Comparison of ENCODE assay signal across 9 mouse cellular contexts in genomic region chr7:45785388-45786135, GRCm38 (mm10). TPM values are rescaled to one million over a fixed set of nuclear protein-coding genes. Genes with fewer than 3 reads are reported as not detected.
A peak's percentile ranks its signal among the peaks of the same experiment; 100 is the strongest.
DNase-seq lines count a peak whose midpoint lies in the region; ATAC-seq and TF ChIP-seq lines count a peak whose summit lies in the region.
"Had no signal": no experiment of that assay in that cellular context is flagged by ENCODE, and none has a peak within 500 bp of the region (broad histone marks: within the 10 kb centered on the region; RNA-seq: fewer than 3 reads in every experiment).

No protein-coding gene starts in this region.

- H3K4me1 ChIP-seq in kidney, embryonic 16.5 days (ENCODE audit: insufficient read depth, low read length), result peaks cover 25% of the 10 kb centered on the region
- no peaks in the 10 kb centered on the region for H3K4me1 ChIP-seq in cerebellum, adult 2 months (ENCODE audit: control insufficient read depth, insufficient read depth, low read length)
- H3K4me1 ChIP-seq in forebrain, embryonic 13.5 days, result peaks cover 31% of the 10 kb centered on the region
- peaks cover 19% of the 10 kb centered on the region for H3K4me1 ChIP-seq in liver, embryonic 13.5 days (replicated peaks)
- peaks cover 6% of the 10 kb centered on the region; the same call in 1 of the 2 replicates for H3K4me1 ChIP-seq in stomach, postnatal 0 days (replicated peaks; ENCODE audit: control insufficient read depth, insufficient read depth)

- H3K27me3 ChIP-seq in kidney, embryonic 16.5 days (ENCODE audit: insufficient read depth, low read length), result no peaks in the 10 kb centered on the region
- no peaks in the 10 kb centered on the region for H3K27me3 ChIP-seq in cerebellum, adult 2 months (ENCODE audit: control insufficient read depth, insufficient read depth, low read length)
- no peaks in the 10 kb centered on the region for H3K27me3 ChIP-seq in forebrain, embryonic 13.5 days
- peaks cover 83% of the 10 kb centered on the region for H3K27me3 ChIP-seq in liver, embryonic 13.5 days
- H3K27me3 ChIP-seq in stomach, postnatal 0 days (ENCODE audit: control insufficient read depth, insufficient read depth, low read length), result no peaks in the 10 kb centered on the region; the same call in 1 of the 2 replicates

- H3K27ac ChIP-seq in kidney, embryonic 16.5 days (ENCODE audit: low read length), result peak overlapping the region; percentile 43; the same call in 1 of the 2 replicates
- H3K27ac ChIP-seq in cerebellum, adult 2 months (ENCODE audit: insufficient read depth, low read length), result peak overlapping the region; percentile 48
- peak overlapping the region; percentile 97 for H3K27ac ChIP-seq in forebrain, embryonic 13.5 days
- H3K27ac ChIP-seq in liver, embryonic 13.5 days, result no peak overlapping the region
- no peak overlapping the region for H3K27ac ChIP-seq in stomach, postnatal 0 days (replicated peaks)
- H3K27ac ChIP-seq: macrophage had no signal

- no peak for TF ChIP-seq EP300 in stomach, postnatal 0 days (optimal IDR thresholded peaks at IDR 0.05)

- TF ChIP-seq CTCF in cerebellum, adult 2 months (IDR thresholded peaks at IDR 0.05; ENCODE audit: borderline replicate concordance, insufficient read depth, low read depth, low read length), result no peak
- peak; percentile 32; the same call in 1 of the 2 replicates for TF ChIP-seq CTCF in stomach, postnatal 0 days (IDR thresholded peaks at IDR 0.05; ENCODE audit: low read depth)

- WGBS in kidney, embryonic 16.5 days, result under 1% methylated on average over 38 of the region's 42 CpGs
- WGBS in cerebellum, adult 2 months, result 1% methylated on average over 38 of the region's 42 CpGs
- WGBS in forebrain, embryonic 13.5 days, result under 1% methylated on average over 36 of the region's 42 CpGs
- WGBS in liver, embryonic 13.5 days (ENCODE audit: insufficient replicate concordance), result 2% methylated on average over 38 of the region's 42 CpGs
- whole genome bisulfite sequencing in stomach, postnatal 0 days, result 2% methylated on average over 38 of the region's 42 CpGs

- peak overlapping the region; percentile 70 for H3K4me3 ChIP-seq in kidney, embryonic 16.5 days (ENCODE audit: low read length)
- peak overlapping the region; percentile 67 for H3K4me3 ChIP-seq in cerebellum, adult 2 months (replicated peaks; ENCODE audit: insufficient read depth, low read depth, low read length)
- peak overlapping the region; percentile 93 for H3K4me3 ChIP-seq in forebrain, embryonic 13.5 days
- H3K4me3 ChIP-seq in liver, embryonic 13.5 days (replicated peaks), result peak overlapping the region; percentile 43
- peak overlapping the region; percentile 43 for H3K4me3 ChIP-seq in stomach, postnatal 0 days (ENCODE audit: low read depth, low read length)

- no peaks in the 10 kb centered on the region for H3K9me3 ChIP-seq in kidney, embryonic 16.5 days (ENCODE audit: low read length)
- no peaks in the 10 kb centered on the region for H3K9me3 ChIP-seq in forebrain, embryonic 13.5 days (replicated peaks)
- H3K9me3 ChIP-seq in liver, embryonic 13.5 days (replicated peaks), result no peaks in the 10 kb centered on the region
- no peaks in the 10 kb centered on the region for H3K9me3 ChIP-seq in stomach, postnatal 0 days (ENCODE audit: control insufficient read depth, low read length)

- H3K9ac ChIP-seq in kidney, embryonic 16.5 days (replicated peaks; ENCODE audit: low read length), result peak overlapping the region; percentile 74
- H3K9ac ChIP-seq in forebrain, embryonic 13.5 days, result peak overlapping the region; percentile 92
- no peak overlapping the region for H3K9ac ChIP-seq in liver, embryonic 13.5 days
- peak overlapping the region; percentile 48 for H3K9ac ChIP-seq in stomach, postnatal 0 days (ENCODE audit: low read length)

- no peak for TF ChIP-seq POLR2A in cerebellum, adult 2 months (IDR thresholded peaks at IDR 0.05; ENCODE audit: borderline replicate concordance, insufficient read depth, low read length)

- peaks cover 8% of the 10 kb centered on the region for H3K36me3 ChIP-seq in kidney, embryonic 16.5 days (ENCODE audit: insufficient read depth, low read length)
- peaks cover 34% of the 10 kb centered on the region for H3K36me3 ChIP-seq in forebrain, embryonic 13.5 days (ENCODE audit: poor library complexity, severe bottlenecking)
- H3K36me3 ChIP-seq in liver, embryonic 13.5 days, result no peaks in the 10 kb centered on the region
- no peaks in the 10 kb centered on the region for H3K36me3 ChIP-seq in stomach, postnatal 0 days (ENCODE audit: control insufficient read depth, insufficient read depth, low read length)

- H3K4me2 ChIP-seq in kidney, embryonic 16.5 days (replicated peaks; ENCODE audit: low read depth, low read length), result peak overlapping the region; percentile 94
- H3K4me2 ChIP-seq in forebrain, embryonic 13.5 days, result peak overlapping the region; percentile 91
- H3K4me2 ChIP-seq in liver, embryonic 13.5 days, result peak overlapping the region; percentile 46
- peak overlapping the region; percentile 68 for H3K4me2 ChIP-seq in stomach, postnatal 0 days (replicated peaks; ENCODE audit: low read depth)

- ATAC-seq in kidney, embryonic 16.5 days (ENCODE audit: low FRiP score, low TSS enrichment), result peak; percentile 46
- ATAC-seq in forebrain, embryonic 13.5 days, result peak; percentile 30
- no peak for ATAC-seq in liver, embryonic 13.5 days (ENCODE audit: low read depth)
- ATAC-seq in stomach, postnatal 0 days (ENCODE audit: low FRiP score, low TSS enrichment), result peak; percentile 21; the same call in 1 of the 2 replicates

- intact Hi-C loops in left cerebral cortex, postnatal 25 days (cut with DNase I), result loop anchor here (1.0 to 2.0 kb wide), 2 partner anchors 15 to 43 kb away; no protein-coding TSS in a partner anchor

- DNase-seq in kidney, adult 9 months, result no peak
- peak; percentile 57 to 69 for DNase-seq in cerebellum, adult 2 months
- DNase-seq in liver, embryonic 13.5 days, result no peak
- no peak for DNase-seq in stomach, postnatal 0 days (ENCODE audit: low spot score)
- DNase-seq in spleen, postnatal 14 days (ENCODE audit: low spot score in 2 of 2), result no peak
- no peak for DNase-seq in left cerebral cortex, postnatal 25 days (ENCODE audit: low spot score in 2 of 2)

RNA-seq across cellular contexts. Expression of gene Sult2b1, which starts 1.1 kb away (rescaled TPM):
- polyA plus RNA-seq in kidney, embryonic 16.5 days (2015; fragmentation: Nextera tagmentation; extraction: Ambion mirVana), result 1.9 and 2.5 TPM in 2 replicates
- 10.6 and 10.8 TPM in 2 replicates for polyA plus RNA-seq in cerebellum, adult 2 months (2012; rRNA removed)
- polyA plus RNA-seq in forebrain, embryonic 13.5 days (2015; fragmentation: Nextera tagmentation; extraction: Ambion mirVana), result 4.1 and 4.4 TPM in 2 replicates
- 0.45 and 0.68 TPM in 2 replicates for polyA plus RNA-seq in liver, embryonic 13.5 days (2015; fragmentation: Nextera tagmentation; extraction: Ambion mirVana)
- polyA plus RNA-seq in stomach, postnatal 0 days (2015; fragmentation: Nextera tagmentation; extraction: Ambion mirVana), result 83.2 and 87.1 TPM in 2 replicates
- total RNA-seq in left cerebral cortex, postnatal 25 days (2021), result 10 to 100 TPM in 1 of 2 experiments, 1 to 10 TPM in 1; 8.6 to 12.4 TPM

RNA-seq across cellular contexts. Expression of gene Lmtk3, which starts 2.0 kb away (rescaled TPM):
- polyA plus RNA-seq in kidney, embryonic 16.5 days (2015; fragmentation: Nextera tagmentation; extraction: Ambion mirVana), result 1.3 and 1.8 TPM in 2 replicates
- 126 and 130 TPM in 2 replicates for polyA plus RNA-seq in cerebellum, adult 2 months (2012; rRNA removed)
- 12.4 and 13.1 TPM in 2 replicates for polyA plus RNA-seq in forebrain, embryonic 13.5 days (2015; fragmentation: Nextera tagmentation; extraction: Ambion mirVana)
- polyA plus RNA-seq in liver, embryonic 13.5 days (2015; fragmentation: Nextera tagmentation; extraction: Ambion mirVana), result not detected in 2 replicates
- 0.15 and 0.27 TPM in 2 replicates for polyA plus RNA-seq in stomach, postnatal 0 days (2015; fragmentation: Nextera tagmentation; extraction: Ambion mirVana)
- total RNA-seq in left cerebral cortex, postnatal 25 days (2021), result 100 to 1,000 TPM; 220 to 235 TPM

RNA-seq across cellular contexts. Expression of gene Cyth2, which starts 28.8 kb away (rescaled TPM):
- polyA plus RNA-seq in kidney, embryonic 16.5 days (2015; fragmentation: Nextera tagmentation; extraction: Ambion mirVana), result 125 and 126 TPM in 2 replicates
- 112 and 116 TPM in 2 replicates for polyA plus RNA-seq in cerebellum, adult 2 months (2012; rRNA removed)
- 314 and 335 TPM in 2 replicates for polyA plus RNA-seq in forebrain, embryonic 13.5 days (2015; fragmentation: Nextera tagmentation; extraction: Ambion mirVana)
- polyA plus RNA-seq in liver, embryonic 13.5 days (2015; fragmentation: Nextera tagmentation; extraction: Ambion mirVana), result 36.1 and 36.6 TPM in 2 replicates
- polyA plus RNA-seq in stomach, postnatal 0 days (2015; fragmentation: Nextera tagmentation; extraction: Ambion mirVana), result 59.7 and 62.4 TPM in 2 replicates
- total RNA-seq in left cerebral cortex, postnatal 25 days (2021), result 100 to 1,000 TPM; 204 to 210 TPM

RNA-seq across cellular contexts. Expression of gene Kcnj14, which starts 39.0 kb away (rescaled TPM):
- 1.9 TPM in 2 replicates for polyA plus RNA-seq in kidney, embryonic 16.5 days (2015; fragmentation: Nextera tagmentation; extraction: Ambion mirVana)
- 6.0 and 7.3 TPM in 2 replicates for polyA plus RNA-seq in cerebellum, adult 2 months (2012; rRNA removed)
- 0.45 and 0.49 TPM in 2 replicates for polyA plus RNA-seq in forebrain, embryonic 13.5 days (2015; fragmentation: Nextera tagmentation; extraction: Ambion mirVana)
- polyA plus RNA-seq in liver, embryonic 13.5 days (2015; fragmentation: Nextera tagmentation; extraction: Ambion mirVana), result 0.12 and 0.23 TPM in 2 replicates
- polyA plus RNA-seq in stomach, postnatal 0 days (2015; fragmentation: Nextera tagmentation; extraction: Ambion mirVana), result 0.22 TPM in 2 replicates
- total RNA-seq in left cerebral cortex, postnatal 25 days (2021), result 1 to 10 TPM; 2.6 to 2.7 TPM
- polyA plus RNA-seq: macrophage had no signal

RNA-seq across cellular contexts. Expression of gene Grwd1, which starts 45.2 kb away (rescaled TPM):
- polyA plus RNA-seq in kidney, embryonic 16.5 days (2015; fragmentation: Nextera tagmentation; extraction: Ambion mirVana), result 87.4 and 87.9 TPM in 2 replicates
- polyA plus RNA-seq in cerebellum, adult 2 months (2012; rRNA removed), result 14.9 and 15.5 TPM in 2 replicates
- 49.2 and 53.6 TPM in 2 replicates for polyA plus RNA-seq in forebrain, embryonic 13.5 days (2015; fragmentation: Nextera tagmentation; extraction: Ambion mirVana)
- 48.4 and 49.2 TPM in 2 replicates for polyA plus RNA-seq in liver, embryonic 13.5 days (2015; fragmentation: Nextera tagmentation; extraction: Ambion mirVana)
- 25.6 and 25.7 TPM in 2 replicates for polyA plus RNA-seq in stomach, postnatal 0 days (2015; fragmentation: Nextera tagmentation; extraction: Ambion mirVana)
- 10 to 100 TPM; 21.0 to 23.2 TPM for total RNA-seq in left cerebral cortex, postnatal 25 days (2021)

Comparison
In these comparisons a context has a peak if more than half of its experiments do, and no peak if none do; other contexts are left out.
1. H3K27ac ChIP-seq: peak in kidney, embryonic 16.5 days (single experiment), cerebellum, adult 2 months (single experiment) and forebrain, embryonic 13.5 days (single experiment); none in liver, embryonic 13.5 days (single experiment) and stomach, postnatal 0 days (single experiment).
2. H3K4me3 ChIP-seq: peak in every context shown above with its lines; median percentile 93 in forebrain, embryonic 13.5 days; 70 in kidney, embryonic 16.5 days; 67 in cerebellum, adult 2 months; 43 in liver, embryonic 13.5 days; 43 in stomach, postnatal 0 days.
3. DNase-seq: peak in cerebellum, adult 2 months (2 of 2); none in kidney, adult 9 months (single experiment), liver, embryonic 13.5 days (single experiment), stomach, postnatal 0 days (single experiment), spleen, postnatal 14 days (0 of 2) and left cerebral cortex, postnatal 25 days (0 of 2).
4. Peak in every context shown above with its lines, with median percentiles within 50 percentile points of each other: H3K4me2 ChIP-seq.